Mouse (Mus musculus): ENCODE measurements around the gene Kank4.

DNA sequence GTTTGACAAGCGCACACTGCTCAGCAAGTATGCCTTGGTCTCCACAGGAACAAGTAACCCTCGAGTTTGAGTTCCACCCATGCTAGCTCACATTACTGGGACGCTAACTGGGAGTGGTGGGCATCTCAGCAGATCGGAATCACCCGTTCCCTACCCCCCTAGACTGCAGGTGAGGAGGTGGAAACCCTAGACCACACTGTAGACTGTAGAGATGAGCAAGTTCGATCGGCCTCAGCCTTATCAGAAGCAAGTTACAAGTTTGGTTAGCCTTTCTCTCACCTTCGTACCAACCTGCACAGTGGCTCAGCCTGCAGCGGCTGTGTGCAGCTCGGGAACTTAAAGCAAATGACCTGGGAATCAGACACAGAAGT is 98.8 kb downstream of the Kank4 start:
- TF ChIP-seq CTCF (IDR thresholded peaks at IDR 0.05; ENCODE audit: borderline replicate concordance, insufficient read depth, low read depth, low read length), result no peak
- no peak for TF ChIP-seq POLR2A (IDR thresholded peaks at IDR 0.05; ENCODE audit: borderline replicate concordance, insufficient read depth, low read length)

Measured in cerebellum, adult 2 months (tissue).